Mouse (Mus musculus): ENCODE results near the gene Camta1. TPM values are rescaled to one million over a fixed set of nuclear protein-coding genes. Genes with fewer than 3 reads are reported as not detected.

The Camta1 gene
- total and polyA plus RNA-seq, 2 experiments from 2014 or later: 127 to 145 TPM

- no peak for ATAC-seq
- Histone ChIP-seq H3K4me1 (ENCODE audit: insufficient read depth, low read length) (no peaks in the 10 kb centered on the region; the same call in 1 of the 2 replicates), H3K9ac (replicated peaks; ENCODE audit: low read length) (peak overlapping the region; percentile 79), H3K36me3 (ENCODE audit: insufficient read depth, low read length) (no peaks in the 10 kb centered on the region), H3K27ac (peak overlapping the region; percentile 84), H3K27me3 (ENCODE audit: insufficient read depth, low read length) (no peaks in the 10 kb centered on the region), H3K9me3 (ENCODE audit: low read length) (no peaks in the 10 kb centered on the region), H3K4me2 (ENCODE audit: low read depth, low read length) (peak overlapping the region; percentile 98), H3K4me3 (ENCODE audit: low read length) (peak overlapping the region; percentile 81)
- no peak for TF ChIP-seq CTCF (IDR thresholded peaks at IDR 0.05; ENCODE audit: low read depth)
- 4% methylated on average over 26 of the region's 58 CpGs for WGBS
- DNase-seq (ENCODE audit: low spot score): no peak
Observed at GRCm38 (mm10) chr4:151861471-151861805, 238 bp downstream of the Camta1 start.

GRCm38 (mm10) chr4:151860441-151861331, 990 bp downstream of the Camta1 start:
- TF ChIP-seq CTCF (IDR thresholded peaks at IDR 0.05; ENCODE audit: low read depth): peak; percentile 18
- 3% methylated on average over 23 of the region's 63 CpGs for WGBS

GRCm38 (mm10) chr4:151859275-151859674, 2.4 kb downstream of the Camta1 start:
- 87% methylated on average over 7 of the region's 7 CpGs for WGBS
- TF ChIP-seq CTCF (IDR thresholded peaks at IDR 0.05; ENCODE audit: low read depth): no peak
- DNase-seq (ENCODE audit: low spot score): no peak
- H3K36me3 ChIP-seq (ENCODE audit: insufficient read depth, low read length): no peaks in the 10 kb centered on the region
- H3K27me3 ChIP-seq (ENCODE audit: insufficient read depth, low read length): no peaks in the 10 kb centered on the region
- H3K4me2 ChIP-seq (ENCODE audit: low read depth, low read length): no peak overlapping the region
- H3K9me3 ChIP-seq (ENCODE audit: low read length): no peaks in the 10 kb centered on the region
- no peak for ATAC-seq
- no peak overlapping the region for H3K4me3 ChIP-seq (ENCODE audit: low read length)
- no peaks in the 10 kb centered on the region; the same call in 1 of the 2 replicates for H3K4me1 ChIP-seq (ENCODE audit: insufficient read depth, low read length)
- no peak overlapping the region for H3K9ac ChIP-seq (replicated peaks; ENCODE audit: low read length)
- no peak overlapping the region for H3K27ac ChIP-seq

More at GRCm38 (mm10) chr4:151860441-151861331, 990 bp downstream of the Camta1 start:
- Histone ChIP-seq H3K27me3 (ENCODE audit: insufficient read depth, low read length) (no peaks in the 10 kb centered on the region), H3K4me2 (ENCODE audit: low read depth, low read length) (peak overlapping the region; percentile 98), H3K27ac (peak overlapping the region; percentile 84; the same call in 1 of the 2 replicates), H3K9me3 (ENCODE audit: low read length) (no peaks in the 10 kb centered on the region), H3K4me3 (ENCODE audit: low read length) (peak overlapping the region; percentile 81), H3K4me1 (ENCODE audit: insufficient read depth, low read length) (no peaks in the 10 kb centered on the region; the same call in 1 of the 2 replicates), H3K9ac (replicated peaks; ENCODE audit: low read length) (peak overlapping the region; percentile 79), H3K36me3 (ENCODE audit: insufficient read depth, low read length) (no peaks in the 10 kb centered on the region)
- DNase-seq (ENCODE audit: low spot score) (peak; percentile 63), ATAC-seq (no peak)

GRCm38 (mm10) chr4:151853949-151854348, 7.7 kb downstream of the Camta1 start:
- Histone ChIP-seq H3K4me1 (ENCODE audit: insufficient read depth, low read length) (no peaks in the 10 kb centered on the region), H3K9me3 (ENCODE audit: low read length) (no peaks in the 10 kb centered on the region), H3K4me2 (ENCODE audit: low read depth, low read length) (no peak overlapping the region), H3K27me3 (ENCODE audit: insufficient read depth, low read length) (no peaks in the 10 kb centered on the region), H3K27ac (no peak overlapping the region), H3K9ac (replicated peaks; ENCODE audit: low read length) (no peak overlapping the region), H3K4me3 (ENCODE audit: low read length) (no peak overlapping the region), H3K36me3 (ENCODE audit: insufficient read depth, low read length) (no peaks in the 10 kb centered on the region)
- ATAC-seq (no peak), DNase-seq (ENCODE audit: low spot score) (peak; percentile 73)
- TF ChIP-seq CTCF (IDR thresholded peaks at IDR 0.05; ENCODE audit: low read depth): peak; percentile 66
- 58% methylated on average over 3 of the region's 3 CpGs for WGBS

GRCm38 (mm10) chr4:151851179-151851578, 10.5 kb downstream of the Camta1 start:
- Histone ChIP-seq H3K9ac (replicated peaks; ENCODE audit: low read length) (no peak overlapping the region), H3K4me2 (ENCODE audit: low read depth, low read length) (no peak overlapping the region), H3K9me3 (ENCODE audit: low read length) (no peaks in the 10 kb centered on the region), H3K27me3 (ENCODE audit: insufficient read depth, low read length) (no peaks in the 10 kb centered on the region), H3K36me3 (ENCODE audit: insufficient read depth, low read length) (no peaks in the 10 kb centered on the region), H3K4me3 (ENCODE audit: low read length) (no peak overlapping the region), H3K4me1 (ENCODE audit: insufficient read depth, low read length) (no peaks in the 10 kb centered on the region), H3K27ac (no peak overlapping the region)
- 60% methylated on average over 2 of the region's 2 CpGs for WGBS
- ATAC-seq (no peak), DNase-seq (ENCODE audit: low spot score) (peak; percentile 66)
- peak; percentile 73 for TF ChIP-seq CTCF (IDR thresholded peaks at IDR 0.05; ENCODE audit: low read depth)

- no peaks in the 10 kb centered on the region for H3K9me3 ChIP-seq (ENCODE audit: low read length)
- no peak overlapping the region for H3K4me2 ChIP-seq (ENCODE audit: low read depth, low read length)
- H3K4me3 ChIP-seq (ENCODE audit: low read length): no peak overlapping the region
- H3K27me3 ChIP-seq (ENCODE audit: insufficient read depth, low read length): no peaks in the 10 kb centered on the region
- TF ChIP-seq CTCF (IDR thresholded peaks at IDR 0.05; ENCODE audit: low read depth): no peak
- DNase-seq (ENCODE audit: low spot score): no peak
- no peak overlapping the region for H3K27ac ChIP-seq
- ATAC-seq: no peak
- H3K4me1 ChIP-seq (ENCODE audit: insufficient read depth, low read length): 0 out of 2 replicates have a peak, but pooled peaks cover 2% of the 10 kb centered on the region
- WGBS: 19% methylated on average over 2 of the region's 2 CpGs
- H3K36me3 ChIP-seq (ENCODE audit: insufficient read depth, low read length): no peaks in the 10 kb centered on the region
- no peak overlapping the region for H3K9ac ChIP-seq (replicated peaks; ENCODE audit: low read length)
Observed at GRCm38 (mm10) chr4:151842591-151842990, 19.1 kb downstream of the Camta1 start.

- DNase-seq (ENCODE audit: low spot score) (no peak), ATAC-seq (no peak)
- no peak for TF ChIP-seq CTCF (IDR thresholded peaks at IDR 0.05; ENCODE audit: low read depth)
- H3K9me3 ChIP-seq (ENCODE audit: low read length): no peaks in the 10 kb centered on the region
- no peaks in the 10 kb centered on the region for H3K27me3 ChIP-seq (ENCODE audit: insufficient read depth, low read length)
- H3K9ac ChIP-seq (replicated peaks; ENCODE audit: low read length): no peak overlapping the region
- H3K27ac ChIP-seq: no peak overlapping the region
- no peaks in the 10 kb centered on the region for H3K36me3 ChIP-seq (ENCODE audit: insufficient read depth, low read length)
- WGBS: 76% methylated on average over 2 of the region's 2 CpGs
- H3K4me1 ChIP-seq (ENCODE audit: insufficient read depth, low read length): peaks cover 7% of the 10 kb centered on the region; the same call in 1 of the 2 replicates
- no peak overlapping the region for H3K4me3 ChIP-seq (ENCODE audit: low read length)
- no peak overlapping the region for H3K4me2 ChIP-seq (ENCODE audit: low read depth, low read length)
Observed at GRCm38 (mm10) chr4:151838518-151838917, 23.2 kb downstream of the Camta1 start.
